Mouse (Mus musculus): ENCODE data around the gene Alox12b. TPM values are rescaled to one million over a fixed set of nuclear protein-coding genes. Genes with fewer than 3 reads are reported as not detected.
A peak's percentile ranks its signal among the peaks of the same experiment; 100 is the strongest.

The Alox12b gene
- 0.59 and 0.60 TPM in 2 replicates for polyA plus RNA-seq (2014; fragmentation: Nextera tagmentation; extraction: Ambion mirVana)

- H3K27ac ChIP-seq: no peak within 1 kb of the TSS
- 2% methylated on average over 18 of the region's 18 CpGs for WGBS
- no peak for ATAC-seq (ENCODE audit: low FRiP score)
- peak within 1 kb of the TSS; percentile 48 for H3K4me2 ChIP-seq (replicated peaks)
- no peaks in the 10 kb centered on the region for H3K9me3 ChIP-seq (ENCODE audit: control insufficient read depth, low read length)
- H3K4me1 ChIP-seq (replicated peaks; ENCODE audit: control insufficient read depth, insufficient read depth, low read length): peaks cover 10% of the 10 kb centered on the region
- peak within 1 kb of the TSS; percentile 22 for H3K4me3 ChIP-seq (replicated peaks; ENCODE audit: low read length)
- DNase-seq (ENCODE audit: low spot score): peak; percentile 50
- H3K27me3 ChIP-seq (ENCODE audit: control insufficient read depth, insufficient read depth, low read length): peaks cover 19% of the 10 kb centered on the region; the same call in 1 of the 2 replicates
- peak within 1 kb of the TSS; percentile 45; the same call in 1 of the 2 replicates for H3K9ac ChIP-seq
- no peaks in the 10 kb centered on the region for H3K36me3 ChIP-seq (replicated peaks; ENCODE audit: control insufficient read depth, insufficient read depth)
These were observed at the start of gene Alox12b for GRCm38 (mm10) chr11:69156800-69157199. Gene Alox12b, plus strand, starts transcription at chr11:69156989.

GRCm38 (mm10) chr11:69107676-69108075, 49.1 kb upstream of the Alox12b start:
- H3K36me3 ChIP-seq (replicated peaks; ENCODE audit: control insufficient read depth, insufficient read depth): peaks cover 65% of the 10 kb centered on the region

GRCm38 (mm10) chr11:69108223-69108622, 48.6 kb upstream of the Alox12b start:
- no peak overlapping the region for H3K27ac ChIP-seq
- no peaks in the 10 kb centered on the region for H3K27me3 ChIP-seq (ENCODE audit: control insufficient read depth, insufficient read depth, low read length)
- H3K36me3 ChIP-seq (replicated peaks; ENCODE audit: control insufficient read depth, insufficient read depth): peaks cover 60% of the 10 kb centered on the region
- H3K4me3 ChIP-seq (replicated peaks; ENCODE audit: low read length): no peak overlapping the region
- 92% methylated on average over 9 of the region's 9 CpGs for WGBS
- no peak overlapping the region for H3K9ac ChIP-seq
- no peaks in the 10 kb centered on the region for H3K4me1 ChIP-seq (replicated peaks; ENCODE audit: control insufficient read depth, insufficient read depth, low read length)
- no peak for DNase-seq (ENCODE audit: low spot score)
- H3K4me2 ChIP-seq (replicated peaks): no peak overlapping the region
- no peak for ATAC-seq (ENCODE audit: low FRiP score)
- H3K9me3 ChIP-seq (ENCODE audit: control insufficient read depth, low read length): no peaks in the 10 kb centered on the region

More at GRCm38 (mm10) chr11:69107676-69108075, 49.1 kb upstream of the Alox12b start:
- ATAC-seq (ENCODE audit: low FRiP score): no peak
- H3K9me3 ChIP-seq (ENCODE audit: control insufficient read depth, low read length): no peaks in the 10 kb centered on the region
- 94% methylated on average over 11 of the region's 11 CpGs for WGBS
- H3K27ac ChIP-seq: no peak overlapping the region
- DNase-seq (ENCODE audit: low spot score): no peak
- H3K4me1 ChIP-seq (replicated peaks; ENCODE audit: control insufficient read depth, insufficient read depth, low read length): no peaks in the 10 kb centered on the region
- no peaks in the 10 kb centered on the region for H3K27me3 ChIP-seq (ENCODE audit: control insufficient read depth, insufficient read depth, low read length)
- H3K9ac ChIP-seq: no peak overlapping the region
- H3K4me2 ChIP-seq (replicated peaks): no peak overlapping the region
- no peak overlapping the region for H3K4me3 ChIP-seq (replicated peaks; ENCODE audit: low read length)

- H3K27me3 ChIP-seq (ENCODE audit: control insufficient read depth, insufficient read depth, low read length): no peaks in the 10 kb centered on the region
- H3K9ac ChIP-seq: no peak overlapping the region
- WGBS: 81% methylated on average over 13 of the region's 13 CpGs
- DNase-seq (ENCODE audit: low spot score): no peak
- H3K9me3 ChIP-seq (ENCODE audit: control insufficient read depth, low read length): no peaks in the 10 kb centered on the region
- H3K4me3 ChIP-seq (replicated peaks; ENCODE audit: low read length): no peak overlapping the region
- H3K4me1 ChIP-seq (replicated peaks; ENCODE audit: control insufficient read depth, insufficient read depth, low read length): no peaks in the 10 kb centered on the region
- no peak for ATAC-seq (ENCODE audit: low FRiP score)
- H3K4me2 ChIP-seq (replicated peaks): no peak overlapping the region
- peaks cover 50% of the 10 kb centered on the region for H3K36me3 ChIP-seq (replicated peaks; ENCODE audit: control insufficient read depth, insufficient read depth)
- H3K27ac ChIP-seq: no peak overlapping the region
These were observed 47.5 kb upstream of the Alox12b start for GRCm38 (mm10) chr11:69109032-69109900.

GRCm38 (mm10) chr11:69110319-69111046, 46.3 kb upstream of the Alox12b start:
- peak overlapping the region; percentile 56 for H3K4me2 ChIP-seq (replicated peaks)
- H3K9ac ChIP-seq: peak overlapping the region; percentile 35; the same call in 1 of the 2 replicates
- H3K4me1 ChIP-seq (replicated peaks; ENCODE audit: control insufficient read depth, insufficient read depth, low read length): no peaks in the 10 kb centered on the region
- H3K36me3 ChIP-seq (replicated peaks; ENCODE audit: control insufficient read depth, insufficient read depth): peaks cover 37% of the 10 kb centered on the region
- 0 out of 2 replicates have a peak, but pooled peaks cover under 1% of the 10 kb centered on the region for H3K27me3 ChIP-seq (ENCODE audit: control insufficient read depth, insufficient read depth, low read length)
- ATAC-seq (ENCODE audit: low FRiP score) (peak; percentile 69; the same call in 1 of the 2 replicates), DNase-seq (ENCODE audit: low spot score) (peak; percentile 98)
- no peak overlapping the region for H3K27ac ChIP-seq
- H3K9me3 ChIP-seq (ENCODE audit: control insufficient read depth, low read length): no peaks in the 10 kb centered on the region
- peak overlapping the region; percentile 31 for H3K4me3 ChIP-seq (replicated peaks; ENCODE audit: low read length)
- WGBS: 1% methylated on average over 30 of the region's 30 CpGs

- ATAC-seq (ENCODE audit: low FRiP score): no peak
- peaks cover 30% of the 10 kb centered on the region for H3K36me3 ChIP-seq (replicated peaks; ENCODE audit: control insufficient read depth, insufficient read depth)
- WGBS: 6% methylated on average over 21 of the region's 21 CpGs
- peak overlapping the region; percentile 35; the same call in 1 of the 2 replicates for H3K9ac ChIP-seq
- no peaks in the 10 kb centered on the region for H3K4me1 ChIP-seq (replicated peaks; ENCODE audit: control insufficient read depth, insufficient read depth, low read length)
- peak overlapping the region; percentile 31 for H3K4me3 ChIP-seq (replicated peaks; ENCODE audit: low read length)
- H3K9me3 ChIP-seq (ENCODE audit: control insufficient read depth, low read length): no peaks in the 10 kb centered on the region
- H3K4me2 ChIP-seq (replicated peaks): peak overlapping the region; percentile 56
- peaks cover 6% of the 10 kb centered on the region; the same call in 1 of the 2 replicates for H3K27me3 ChIP-seq (ENCODE audit: control insufficient read depth, insufficient read depth, low read length)
- no peak overlapping the region for H3K27ac ChIP-seq
- DNase-seq (ENCODE audit: low spot score): no peak
These were observed 45.6 kb upstream of the Alox12b start for GRCm38 (mm10) chr11:69111051-69111810.

GRCm38 (mm10) chr11:69111865-69112264, 44.9 kb upstream of the Alox12b start:
- Histone ChIP-seq H3K9ac (no peak overlapping the region), H3K4me3 (replicated peaks; ENCODE audit: low read length) (no peak overlapping the region; the same call in 1 of the 2 replicates)
- no peak for DNase-seq (ENCODE audit: low spot score)

GRCm38 (mm10) chr11:69114018-69114417, 42.8 kb upstream of the Alox12b start:
- H3K4me3 ChIP-seq (replicated peaks; ENCODE audit: low read length): no peak overlapping the region
- peaks cover 14% of the 10 kb centered on the region for H3K4me1 ChIP-seq (replicated peaks; ENCODE audit: control insufficient read depth, insufficient read depth, low read length)
- no peak for ATAC-seq (ENCODE audit: low FRiP score)
- peaks cover 7% of the 10 kb centered on the region for H3K36me3 ChIP-seq (replicated peaks; ENCODE audit: control insufficient read depth, insufficient read depth)
- no peaks in the 10 kb centered on the region for H3K9me3 ChIP-seq (ENCODE audit: control insufficient read depth, low read length)
- no peak for DNase-seq (ENCODE audit: low spot score)
- peaks cover 6% of the 10 kb centered on the region; the same call in 1 of the 2 replicates for H3K27me3 ChIP-seq (ENCODE audit: control insufficient read depth, insufficient read depth, low read length)
- H3K27ac ChIP-seq: no peak overlapping the region
- 78% methylated on average over 3 of the region's 3 CpGs for WGBS
- no peak overlapping the region for H3K4me2 ChIP-seq (replicated peaks)
- no peak overlapping the region for H3K9ac ChIP-seq

More at GRCm38 (mm10) chr11:69111865-69112264, 44.9 kb upstream of the Alox12b start:
- H3K4me2 ChIP-seq (replicated peaks): peak overlapping the region; percentile 56
- 71% methylated on average over 4 of the region's 4 CpGs for WGBS
- no peak for ATAC-seq (ENCODE audit: low FRiP score)
- no peaks in the 10 kb centered on the region for H3K9me3 ChIP-seq (ENCODE audit: control insufficient read depth, low read length)
- H3K36me3 ChIP-seq (replicated peaks; ENCODE audit: control insufficient read depth, insufficient read depth): peaks cover 29% of the 10 kb centered on the region
- H3K27me3 ChIP-seq (ENCODE audit: control insufficient read depth, insufficient read depth, low read length): peaks cover 6% of the 10 kb centered on the region; the same call in 1 of the 2 replicates
- H3K4me1 ChIP-seq (replicated peaks; ENCODE audit: control insufficient read depth, insufficient read depth, low read length): peaks cover 4% of the 10 kb centered on the region; the same call in 1 of the 2 replicates
- no peak overlapping the region for H3K27ac ChIP-seq
